Mouse (Mus musculus) midbrain, embryonic 15.5 days (tissue): ENCODE data around the gene Cfap54. TPM values are rescaled to one million over a fixed set of nuclear protein-coding genes. Genes with fewer than 3 reads are reported as not detected.
A peak's percentile ranks its signal among the peaks of the same experiment; 100 is the strongest.

Experiments used
- ATAC-seq: fragments of 200-750 bp; cut with Nextera tagmentation; replicated peaks from 2 replicates; pipeline ENCODE4 v1.8.0; 2017; ENCODE audit warnings: moderate TSS enrichment
- H3K27ac ChIP-seq: fragments of 300-500 bp; sonication (generic); 2 replicates; pipeline ENCODE4 v1.5.1; 2015; ENCODE audit warnings: mild to moderate bottlenecking, inconsistent platforms
- H3K27me3 ChIP-seq: fragments of 300-500 bp; sonication (generic); replicated peaks from 2 replicates; pipeline ENCODE4 v1.6.1; 2015; ENCODE audit warnings: inconsistent platforms
- H3K36me3 ChIP-seq: fragments of 300-500 bp; sonication (generic); replicated peaks from 2 replicates; pipeline ENCODE4 v1.6.1; 2015; ENCODE audit warnings: inconsistent platforms
- H3K4me1 ChIP-seq: fragments of 300-500 bp; sonication (generic); 2 replicates; pipeline ENCODE4 v1.6.1; 2015; ENCODE audit warnings: inconsistent platforms
- H3K4me2 ChIP-seq: fragments of 300-500 bp; sonication (generic); 2 replicates; pipeline ENCODE4 v1.6.1; 2015; ENCODE audit warnings: inconsistent platforms, mild to moderate bottlenecking, moderate library complexity
- H3K4me3 ChIP-seq: fragments of 300-500 bp; sonication (generic); 2 replicates; pipeline ENCODE4 v1.5.1; 2015; ENCODE audit warnings: mild to moderate bottlenecking, inconsistent platforms
- H3K9ac ChIP-seq: fragments of 300-500 bp; sonication (generic); 2 replicates; pipeline ENCODE4 v1.6.1; 2015; ENCODE audit warnings: mild to moderate bottlenecking, inconsistent platforms
- H3K9me3 ChIP-seq: fragments of 300-500 bp; sonication (generic); 2 replicates; pipeline ENCODE4 v1.6.1; 2016; ENCODE audit warnings: inconsistent platforms
- WGBS: fragments of 180-500 bp; shearing (Covaris S2); methylation state at CpG from one replicate; pipeline ENCODE4 v1.1.7; 2015; ENCODE audit warnings: mixed read lengths; 5-methylcytosine and 5-hydroxymethylcytosine counted together
- polyA plus RNA-seq: library from polyadenylated mRNA; unstranded; fragments of >200 nt; fragmentation: Nextera tagmentation; extraction: Ambion mirVana; gene quantifications from 2 replicates; pipeline ENCODE4 v1.2.1, GENCODE M21; 2015

Gene Cfap54
- polyA plus RNA-seq, 1 experiment from 2014 or later = 4.0 TPM

GRCm38 (mm10) chr10:93094957-93095580 lies 13.7 kb upstream of the Cfap54 start:
- Histone ChIP-seq H3K36me3 (no peaks in the 10 kb centered on the region), H3K9me3 (no peaks in the 10 kb centered on the region), H3K27ac (no peak overlapping the region), H3K27me3 (no peaks in the 10 kb centered on the region), H3K4me3 (no peak overlapping the region), H3K4me1 (no peaks in the 10 kb centered on the region), H3K9ac (no peak overlapping the region), H3K4me2 (no peak overlapping the region)
- 83% methylated on average over 7 of the region's 7 CpGs for WGBS
- ATAC-seq = no peak

DNA sequence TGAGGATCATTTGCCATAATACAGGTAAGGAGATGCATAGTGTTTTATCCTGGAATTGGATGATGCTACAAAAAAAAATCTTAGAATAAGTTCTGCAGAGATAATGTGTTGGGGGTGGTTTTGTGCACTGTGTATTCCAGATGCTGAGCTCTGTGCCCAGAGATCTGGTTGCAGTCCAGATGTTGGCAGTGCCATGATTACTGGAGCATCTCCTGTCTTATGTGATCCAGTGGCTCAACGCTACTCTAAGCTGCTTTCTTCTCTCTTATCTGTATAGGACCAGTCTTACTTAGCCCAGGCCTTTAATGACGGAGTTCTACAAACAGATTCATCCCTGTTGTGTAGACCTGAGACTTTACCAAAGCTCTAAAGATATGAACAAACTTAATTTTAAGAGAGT lies 10.5 kb upstream of the Cfap54 start:
- WGBS = 79% methylated on average over 2 of the region's 2 CpGs
- Histone ChIP-seq H3K4me1 (no peaks in the 10 kb centered on the region), H3K27ac (no peak overlapping the region), H3K9ac (no peak overlapping the region), H3K4me2 (no peak overlapping the region), H3K9me3 (no peaks in the 10 kb centered on the region), H3K4me3 (no peak overlapping the region), H3K36me3 (no peaks in the 10 kb centered on the region), H3K27me3 (no peaks in the 10 kb centered on the region)
- no peak for ATAC-seq

- no peak for ATAC-seq
- Histone ChIP-seq H3K36me3 (no peaks in the 10 kb centered on the region), H3K4me3 (no peak overlapping the region), H3K4me1 (no peaks in the 10 kb centered on the region), H3K9ac (no peak overlapping the region), H3K4me2 (no peak overlapping the region), H3K9me3 (no peaks in the 10 kb centered on the region), H3K27ac (no peak overlapping the region), H3K27me3 (no peaks in the 10 kb centered on the region)
- 89% methylated on average over 6 of the region's 6 CpGs for WGBS
Measured at GRCm38 (mm10) chr10:93090241-93090640, 8.8 kb upstream of the Cfap54 start.

GRCm38 (mm10) chr10:93088396-93089048 lies 7.1 kb upstream of the Cfap54 start:
- WGBS = 69% methylated on average over 11 of the region's 11 CpGs
- Histone ChIP-seq H3K27me3 (no peaks in the 10 kb centered on the region), H3K4me3 (no peak overlapping the region), H3K4me2 (no peak overlapping the region), H3K9ac (no peak overlapping the region), H3K36me3 (no peaks in the 10 kb centered on the region), H3K9me3 (no peaks in the 10 kb centered on the region), H3K27ac (no peak overlapping the region), H3K4me1 (peaks cover 6% of the 10 kb centered on the region)
- ATAC-seq = no peak

DNA sequence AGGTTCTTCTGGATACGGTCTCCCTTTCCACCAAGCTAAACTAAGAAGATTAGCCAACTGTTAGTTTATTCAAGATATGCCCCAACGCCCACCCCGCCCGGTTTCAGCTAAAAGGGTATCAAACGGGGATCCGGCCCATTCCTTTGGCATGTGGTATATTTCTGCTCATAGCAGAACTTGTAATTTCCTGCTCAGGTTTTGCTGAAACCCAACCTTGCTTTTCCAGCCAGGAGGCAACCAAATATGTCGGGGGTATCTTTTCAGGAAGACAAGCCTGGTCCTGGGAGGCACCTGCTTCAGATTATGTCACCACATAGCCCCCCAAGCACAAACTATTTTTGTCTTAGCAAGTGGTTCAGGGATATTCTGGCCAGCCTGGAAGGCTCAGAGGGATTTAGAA lies 6.1 kb upstream of the Cfap54 start:
- Histone ChIP-seq H3K9ac (no peak overlapping the region), H3K36me3 (no peaks in the 10 kb centered on the region), H3K4me2 (no peak overlapping the region), H3K27ac (no peak overlapping the region), H3K4me1 (peaks cover 17% of the 10 kb centered on the region), H3K4me3 (no peak overlapping the region), H3K27me3 (no peaks in the 10 kb centered on the region), H3K9me3 (no peaks in the 10 kb centered on the region)
- no peak for ATAC-seq
- WGBS = 87% methylated on average over 7 of the region's 7 CpGs

DNA sequence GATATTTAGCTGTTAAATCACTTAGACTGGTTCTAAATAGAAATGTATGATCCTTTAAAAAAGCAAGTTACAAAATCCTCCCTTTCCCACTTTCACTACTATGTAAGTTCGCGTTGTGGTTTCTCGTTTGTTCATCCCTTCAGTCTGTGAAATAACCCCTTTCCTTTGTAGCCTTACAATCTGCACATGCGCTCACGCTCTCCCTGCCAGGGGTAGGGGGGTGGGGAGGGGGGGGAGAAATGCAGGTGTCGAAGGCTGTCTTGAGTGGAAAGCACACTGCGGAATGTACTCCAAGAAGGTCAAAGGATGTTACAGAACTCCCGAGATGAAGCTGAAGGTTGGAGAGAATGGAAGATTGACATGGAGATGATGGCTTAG lies 2.5 kb upstream of the Cfap54 start:
- H3K27ac ChIP-seq = peak overlapping the region; percentile 66
- H3K27me3 ChIP-seq = no peaks in the 10 kb centered on the region
- no peaks in the 10 kb centered on the region for H3K36me3 ChIP-seq
- H3K4me2 ChIP-seq = peak overlapping the region; percentile 25; the same call in 1 of the 2 replicates
- H3K4me1 ChIP-seq = peaks cover 31% of the 10 kb centered on the region
- no peaks in the 10 kb centered on the region for H3K9me3 ChIP-seq
- ATAC-seq = no peak
- WGBS = 25% methylated on average over 8 of the region's 8 CpGs
- no peak overlapping the region for H3K9ac ChIP-seq
- H3K4me3 ChIP-seq = no peak overlapping the region

GRCm38 (mm10) chr10:93083198-93083962 lies 2.0 kb upstream of the Cfap54 start:
- WGBS = 4% methylated on average over 17 of the region's 17 CpGs
- Histone ChIP-seq H3K9me3 (no peaks in the 10 kb centered on the region), H3K27me3 (no peaks in the 10 kb centered on the region), H3K36me3 (no peaks in the 10 kb centered on the region), H3K27ac (peak overlapping the region; percentile 66), H3K4me3 (peak overlapping the region; percentile 17; the same call in 1 of the 2 replicates), H3K4me2 (peak overlapping the region; percentile 45), H3K4me1 (peaks cover 31% of the 10 kb centered on the region), H3K9ac (0 out of 2 replicates have a peak overlapping the region, but pooled peaks have one; percentile 22)
- ATAC-seq = peak; percentile 55

GRCm38 (mm10) chr10:93079486-93079885 lies 1.9 kb downstream of the Cfap54 start:
- no peak overlapping the region for H3K4me3 ChIP-seq

DNA sequence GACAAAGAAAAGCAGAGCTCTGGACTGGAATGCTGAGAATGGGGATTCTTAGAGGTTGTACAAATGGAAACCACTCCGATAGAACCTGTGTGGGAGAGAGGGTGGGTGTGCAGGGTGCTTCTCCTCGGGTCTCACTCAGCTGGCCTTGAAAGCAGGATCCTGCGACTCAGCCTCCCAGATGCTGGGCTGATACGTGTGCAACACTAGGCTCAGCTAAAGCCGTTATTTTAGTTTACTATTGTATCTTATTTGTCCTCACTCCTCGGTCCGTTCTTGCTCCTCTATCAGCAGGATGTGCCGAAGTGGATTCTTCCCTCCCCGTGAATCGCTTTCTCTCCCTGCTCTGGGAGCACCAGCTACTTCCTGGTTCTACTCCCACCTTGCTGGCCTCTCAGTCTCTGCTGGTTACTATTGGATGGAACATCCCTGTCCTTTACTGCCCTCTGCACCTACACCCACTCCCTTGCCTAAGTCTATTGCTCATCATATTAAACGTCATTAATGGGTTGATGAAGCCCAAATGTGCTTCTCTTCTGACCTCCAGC lies 3.4 kb downstream of the Cfap54 start:
- ATAC-seq = no peak
- Histone ChIP-seq H3K4me1 (peaks cover 20% of the 10 kb centered on the region), H3K9ac (no peak overlapping the region), H3K36me3 (no peaks in the 10 kb centered on the region), H3K27ac (no peak overlapping the region), H3K27me3 (no peaks in the 10 kb centered on the region), H3K9me3 (no peaks in the 10 kb centered on the region), H3K4me2 (no peak overlapping the region), H3K4me3 (no peak overlapping the region)
- 83% methylated on average over 11 of the region's 11 CpGs for WGBS

More at GRCm38 (mm10) chr10:93079486-93079885, 1.9 kb downstream of the Cfap54 start:
- no peak for ATAC-seq
- H3K36me3 ChIP-seq = no peaks in the 10 kb centered on the region
- no peaks in the 10 kb centered on the region for H3K27me3 ChIP-seq
- peaks cover 31% of the 10 kb centered on the region for H3K4me1 ChIP-seq
- H3K4me2 ChIP-seq = no peak overlapping the region
- H3K9ac ChIP-seq = no peak overlapping the region
- no peaks in the 10 kb centered on the region for H3K9me3 ChIP-seq
- 90% methylated on average over 3 of the region's 3 CpGs for WGBS
- H3K27ac ChIP-seq = no peak overlapping the region

- ATAC-seq = no peak
- Histone ChIP-seq H3K9me3 (no peaks in the 10 kb centered on the region), H3K27ac (no peak overlapping the region), H3K36me3 (no peaks in the 10 kb centered on the region), H3K27me3 (no peaks in the 10 kb centered on the region), H3K9ac (no peak overlapping the region), H3K4me3 (no peak overlapping the region), H3K4me2 (no peak overlapping the region), H3K4me1 (peaks cover 8% of the 10 kb centered on the region)
- 79% methylated on average over 9 of the region's 9 CpGs for WGBS
Measured at GRCm38 (mm10) chr10:93076376-93076775, 5.0 kb downstream of the Cfap54 start.

- no peak overlapping the region for H3K9ac ChIP-seq
Measured at GRCm38 (mm10) chr10:93075856-93076255, 5.6 kb downstream of the Cfap54 start.

GRCm38 (mm10) chr10:93072769-93073168 lies 8.6 kb downstream of the Cfap54 start:
- no peaks in the 10 kb centered on the region for H3K36me3 ChIP-seq
- no peaks in the 10 kb centered on the region for H3K4me1 ChIP-seq
- no peak overlapping the region for H3K4me2 ChIP-seq
- no peak overlapping the region for H3K27ac ChIP-seq
- ATAC-seq = no peak
- H3K9me3 ChIP-seq = no peaks in the 10 kb centered on the region
- H3K27me3 ChIP-seq = no peaks in the 10 kb centered on the region
- H3K4me3 ChIP-seq = no peak overlapping the region
- H3K9ac ChIP-seq = no peak overlapping the region
- 76% methylated on average over 2 of the region's 2 CpGs for WGBS

More at GRCm38 (mm10) chr10:93075856-93076255, 5.6 kb downstream of the Cfap54 start:
- Histone ChIP-seq H3K36me3 (no peaks in the 10 kb centered on the region), H3K4me2 (no peak overlapping the region), H3K27ac (no peak overlapping the region), H3K4me1 (peaks cover 3% of the 10 kb centered on the region), H3K4me3 (no peak overlapping the region), H3K27me3 (no peaks in the 10 kb centered on the region), H3K9me3 (no peaks in the 10 kb centered on the region)
- ATAC-seq = no peak
- 66% methylated on average over 8 of the region's 8 CpGs for WGBS
